7 mouse cellular contexts compared by ENCODE assay signal in genomic region chr15:82987014-82987731, GRCm38 (mm10). TPM values are rescaled to one million over a fixed set of nuclear protein-coding genes. Genes with fewer than 3 reads are reported as not detected.
DNase-seq lines count a peak whose midpoint lies in the region; ATAC-seq and TF ChIP-seq lines count a peak whose summit lies in the region.

No protein-coding gene starts in this region.

- no peaks in the 10 kb centered on the region for H3K4me1 ChIP-seq in lung, postnatal 0 days (ENCODE audit: insufficient read depth, low read depth, low read length)
- H3K4me1 ChIP-seq in embryonic facial prominence, embryonic 13.5 days = peaks cover 74% of the 10 kb centered on the region
- H3K4me1 ChIP-seq in hindbrain, embryonic 13.5 days (replicated peaks) = peaks cover 85% of the 10 kb centered on the region

- WGBS in lung, postnatal 0 days = 3% methylated on average over 38 of the region's 38 CpGs
- WGBS in embryonic facial prominence, embryonic 13.5 days = 1% methylated on average over 38 of the region's 38 CpGs
- WGBS in hindbrain, embryonic 13.5 days = 1% methylated on average over 38 of the region's 38 CpGs

- H3K27me3 ChIP-seq in lung, postnatal 0 days (replicated peaks; ENCODE audit: insufficient read depth, low read length) = peaks cover 14% of the 10 kb centered on the region
- peaks cover 18% of the 10 kb centered on the region; the same call in 1 of the 2 replicates for H3K27me3 ChIP-seq in embryonic facial prominence, embryonic 13.5 days
- H3K27me3 ChIP-seq in hindbrain, embryonic 13.5 days = peaks cover 38% of the 10 kb centered on the region

- DNase-seq in lung, postnatal 0 days (ENCODE audit: low spot score) = no peak
- DNase-seq in lung, adult 18-20 months = no peak
- no peak for DNase-seq in yolk sac, embryonic 10.5 days (ENCODE audit: low spot score)
- DNase-seq in layer of hippocampus, postnatal 10 days (ENCODE audit: low spot score in 2 of 2) = no peak

- no peaks in the 10 kb centered on the region for H3K36me3 ChIP-seq in lung, postnatal 0 days (ENCODE audit: insufficient read depth, low read length)
- no peaks in the 10 kb centered on the region for H3K36me3 ChIP-seq in embryonic facial prominence, embryonic 13.5 days
- no peaks in the 10 kb centered on the region for H3K36me3 ChIP-seq in hindbrain, embryonic 13.5 days

- peak overlapping the region; percentile 42 for H3K4me3 ChIP-seq in lung, postnatal 0 days (ENCODE audit: low read depth, low read length)
- peak overlapping the region; percentile 52 for H3K4me3 ChIP-seq in embryonic facial prominence, embryonic 13.5 days
- peak overlapping the region; percentile 40 for H3K4me3 ChIP-seq in hindbrain, embryonic 13.5 days

- ATAC-seq in lung, postnatal 0 days = no peak
- ATAC-seq in embryonic facial prominence, embryonic 13.5 days (ENCODE audit: insufficient number of reproducible peaks, insufficient read depth, low FRiP score, low TSS enrichment, low read depth) = no peak
- peak; percentile 41 for ATAC-seq in hindbrain, embryonic 13.5 days (ENCODE audit: low FRiP score)
- peak; percentile 65 for ATAC-seq in megakaryocyte progenitor cell, adult 5-6 weeks (replicated peaks; ENCODE audit: poor library complexity)

- no peaks in the 10 kb centered on the region for H3K9me3 ChIP-seq in lung, postnatal 0 days (ENCODE audit: low read length)
- no peaks in the 10 kb centered on the region for H3K9me3 ChIP-seq in embryonic facial prominence, embryonic 13.5 days
- no peaks in the 10 kb centered on the region for H3K9me3 ChIP-seq in hindbrain, embryonic 13.5 days

- no peak for TF ChIP-seq CTCF in lung, postnatal 0 days (IDR thresholded peaks at IDR 0.05)

- H3K27ac ChIP-seq in lung, postnatal 0 days (ENCODE audit: low read length) = no peak overlapping the region
- no peak overlapping the region for H3K27ac ChIP-seq in embryonic facial prominence, embryonic 13.5 days
- no peak overlapping the region for H3K27ac ChIP-seq in hindbrain, embryonic 13.5 days

- TF ChIP-seq EP300 in lung, postnatal 0 days (IDR thresholded peaks at IDR 0.05) = no peak

- H3K4me2 ChIP-seq in lung, postnatal 0 days (replicated peaks; ENCODE audit: low read depth, low read length) = peak overlapping the region; percentile 83
- H3K4me2 ChIP-seq in embryonic facial prominence, embryonic 13.5 days = peak overlapping the region; percentile 96
- peak overlapping the region; percentile 73 for H3K4me2 ChIP-seq in hindbrain, embryonic 13.5 days

- H3K9ac ChIP-seq in lung, postnatal 0 days (replicated peaks; ENCODE audit: low read depth) = no peak overlapping the region
- peak overlapping the region; percentile 70 for H3K9ac ChIP-seq in embryonic facial prominence, embryonic 13.5 days
- H3K9ac ChIP-seq in hindbrain, embryonic 13.5 days = peak overlapping the region; percentile 63

RNA-seq across cellular contexts. Expression of gene Tcf20, which starts 0.5 kb away (rescaled TPM):
- polyA plus RNA-seq in lung, postnatal 0 days (2015; fragmentation: Nextera tagmentation; extraction: Ambion mirVana) = 6.1 and 7.3 TPM in 2 replicates
- polyA plus RNA-seq in embryonic facial prominence, embryonic 13.5 days (2015; fragmentation: Nextera tagmentation; extraction: Ambion mirVana) = 15.2 and 15.8 TPM in 2 replicates
- polyA plus RNA-seq in hindbrain, embryonic 13.5 days (2015; fragmentation: Nextera tagmentation; extraction: Ambion mirVana) = 11.8 and 12.6 TPM in 2 replicates
- total RNA-seq in megakaryocyte progenitor cell, adult 5-6 weeks (2015) = 45.1 and 48.5 TPM in 2 replicates
- 76.8 and 83.1 TPM in 2 replicates for total RNA-seq in megakaryocyte progenitor cell, adult 5-6 weeks (2017)
- 100 to 1,000 TPM; 139 to 153 TPM for total RNA-seq in layer of hippocampus, postnatal 10 days (2021)

RNA-seq across cellular contexts. Expression of gene Nfam1, which starts 45.9 kb away (rescaled TPM):
- polyA plus RNA-seq in lung, postnatal 0 days (2015; fragmentation: Nextera tagmentation; extraction: Ambion mirVana) = 6.3 and 6.5 TPM in 2 replicates
- 3.6 and 3.7 TPM in 2 replicates for polyA plus RNA-seq in embryonic facial prominence, embryonic 13.5 days (2015; fragmentation: Nextera tagmentation; extraction: Ambion mirVana)
- 2.0 and 2.2 TPM in 2 replicates for polyA plus RNA-seq in hindbrain, embryonic 13.5 days (2015; fragmentation: Nextera tagmentation; extraction: Ambion mirVana)
- 40.9 and 43.6 TPM in 2 replicates for total RNA-seq in megakaryocyte progenitor cell, adult 5-6 weeks (2015)
- 45.3 and 53.5 TPM in 2 replicates for total RNA-seq in megakaryocyte progenitor cell, adult 5-6 weeks (2017)
- total RNA-seq in layer of hippocampus, postnatal 10 days (2021) = 1 to 10 TPM; 1.6 to 2.4 TPM

Comparison
In these comparisons a context has a peak if more than half of its experiments do, and no peak if none do; other contexts are left out.
1. ATAC-seq: peak in hindbrain, embryonic 13.5 days (single experiment) and megakaryocyte progenitor cell, adult 5-6 weeks (single experiment); none in lung, postnatal 0 days (single experiment) and embryonic facial prominence, embryonic 13.5 days (single experiment).
2. Peak in every context shown above with its lines, with median percentiles within 50 percentile points of each other: H3K4me2 ChIP-seq and H3K4me3 ChIP-seq.